ENCODE assay signal across 9 mouse cellular contexts in the genomic region with DNA sequence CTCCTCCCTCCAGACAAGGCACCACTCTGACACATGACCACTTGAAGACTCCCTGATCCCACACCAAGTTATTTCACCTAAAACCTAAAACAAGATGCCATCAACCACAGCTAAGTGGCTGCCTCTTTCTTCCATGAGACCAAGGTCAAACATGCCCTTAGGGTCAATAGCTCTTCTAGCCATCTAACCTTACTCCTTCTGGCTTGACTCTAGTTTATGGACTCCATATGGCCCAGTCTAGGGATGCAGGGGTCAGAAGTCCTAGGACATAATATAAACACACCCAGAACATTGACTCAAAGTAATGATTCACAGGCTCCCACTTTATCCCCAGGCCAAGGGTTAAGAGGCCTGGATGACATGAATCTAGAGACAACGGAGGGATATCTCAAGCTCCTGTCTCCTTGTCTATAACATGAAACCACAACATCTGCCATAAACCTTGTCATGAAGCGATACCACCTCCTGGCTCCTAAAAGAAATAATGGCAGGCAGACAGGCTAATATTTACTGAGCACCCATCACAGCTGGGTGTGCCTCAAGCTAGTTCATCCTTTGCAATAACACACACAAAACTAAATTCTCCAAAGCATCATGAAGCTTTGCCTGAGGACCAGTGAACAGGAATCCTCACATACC.
A peak's percentile ranks its signal among the peaks of the same experiment; 100 is the strongest.
DNase-seq lines count a peak whose midpoint lies in the region; ATAC-seq and TF ChIP-seq lines count a peak whose summit lies in the region.
"Had no signal": no experiment of that assay in that cellular context is flagged by ENCODE, and none has a peak within 500 bp of the region (broad histone marks: within the 10 kb centered on the region; RNA-seq: fewer than 3 reads in every experiment).

No protein-coding gene starts in this region.

- peak overlapping the region in 1 of 2 experiments; percentile 1; a peak in 1 of 4 replicates for H3K4me3 ChIP-seq in heart, embryonic 14.5 days (ENCODE audit: control insufficient read depth in 1 of 2, insufficient read depth in 1 of 2, low read depth in 1 of 2, low read length in 2 of 2)
- no peak overlapping the region for H3K4me3 ChIP-seq in spleen, adult 2 months (ENCODE audit: extremely low read depth, insufficient read depth, insufficient read length)
- no peak overlapping the region for H3K4me3 ChIP-seq in limb, embryonic 13.5 days

- TF ChIP-seq POLR2A in spleen, adult 2 months (IDR thresholded peaks at IDR 0.05; ENCODE audit: low read depth, low read length): no peak

- peaks cover 30% of the 10 kb centered on the region for H3K36me3 ChIP-seq in heart, embryonic 14.5 days (ENCODE audit: control insufficient read depth, insufficient read depth, low read length)
- H3K36me3 ChIP-seq in spleen, adult 2 months (ENCODE audit: control insufficient read depth, insufficient read depth, low read length): no peaks in the 10 kb centered on the region
- peaks cover 27% of the 10 kb centered on the region for H3K36me3 ChIP-seq in limb, embryonic 13.5 days

- H3K4me2 ChIP-seq in heart, embryonic 14.5 days (ENCODE audit: low read length): peak overlapping the region; percentile 48
- H3K4me2 ChIP-seq in limb, embryonic 13.5 days (replicated peaks): no peak overlapping the region

- TF ChIP-seq CTCF in spleen, adult 2 months (IDR thresholded peaks at IDR 0.05; ENCODE audit: extremely low read depth, insufficient read depth, insufficient read length, insufficient replicate concordance): no peak

- DNase-seq in heart, adult 9 months (ENCODE audit: low spot score in 2 of 2): no peak
- no peak for DNase-seq in spleen, adult 2 months (ENCODE audit: low read depth in 1 of 2, low spot score in 2 of 2)
- DNase-seq in spleen, postnatal 14 days (ENCODE audit: low spot score in 2 of 2): no peak
- DNase-seq in thymus, postnatal 36 days: no peak
- DNase-seq in adrenal gland, adult 8-10 months: no peak
- no peak for DNase-seq in layer of hippocampus, postnatal 25 days (ENCODE audit: extremely low spot score in 1 of 2, low spot score in 1 of 2)

- ATAC-seq in heart, embryonic 14.5 days (ENCODE audit: insufficient number of reproducible peaks, insufficient read depth, low FRiP score, low read depth): no peak
- no peak for ATAC-seq in limb, embryonic 13.5 days (ENCODE audit: low FRiP score, low read depth)
- ATAC-seq: hindbrain, embryonic 16.5 days had no signal

- H3K4me1 ChIP-seq in heart, embryonic 14.5 days (ENCODE audit: control insufficient read depth in 2 of 2, insufficient read depth in 2 of 2, low read length in 2 of 2): peaks cover 83 to 94% of the 10 kb centered on the region in 2 experiments
- H3K4me1 ChIP-seq in spleen, adult 2 months (ENCODE audit: control insufficient read depth, insufficient read depth, insufficient read length): no peaks in the 10 kb centered on the region
- peaks cover 49% of the 10 kb centered on the region for H3K4me1 ChIP-seq in limb, embryonic 13.5 days

- 66% methylated on average over 2 of the region's 2 CpGs for WGBS in heart, embryonic 14.5 days
- 69% methylated on average over 2 of the region's 2 CpGs for WGBS in spleen, adult 2 months
- 44% methylated on average over 2 of the region's 2 CpGs for WGBS in limb, embryonic 13.5 days

- H3K9ac ChIP-seq in heart, embryonic 14.5 days (ENCODE audit: low read length): peak overlapping the region; percentile 47
- H3K9ac ChIP-seq in limb, embryonic 13.5 days: no peak overlapping the region; the same call in 1 of the 2 replicates

- H3K27me3 ChIP-seq in heart, embryonic 14.5 days (ENCODE audit: control insufficient read depth, insufficient read depth, low read length): no peaks in the 10 kb centered on the region
- H3K27me3 ChIP-seq in spleen, adult 2 months (ENCODE audit: control insufficient read depth, insufficient read depth, low read length): no peaks in the 10 kb centered on the region
- no peaks in the 10 kb centered on the region for H3K27me3 ChIP-seq in limb, embryonic 13.5 days

- H3K27ac ChIP-seq in heart, embryonic 14.5 days (replicated peaks in 1 of 2; ENCODE audit: control insufficient read depth in 1 of 2, insufficient read depth in 1 of 2, low read depth in 2 of 2, low read length in 2 of 2): peak overlapping the region; percentile 94 to 95
- peak overlapping the region; percentile 44 for H3K27ac ChIP-seq in spleen, adult 2 months (ENCODE audit: insufficient read depth, low read length)
- peak overlapping the region; percentile 89; the same call in 1 of the 2 replicates for H3K27ac ChIP-seq in limb, embryonic 13.5 days

- no peaks in the 10 kb centered on the region for H3K9me3 ChIP-seq in heart, embryonic 14.5 days (ENCODE audit: control insufficient read depth, low read length)
- H3K9me3 ChIP-seq in limb, embryonic 13.5 days: no peaks in the 10 kb centered on the region

Comparison
In these comparisons a context has a peak if more than half of its experiments do, and no peak if none do; other contexts are left out.
1. H3K27ac ChIP-seq: peak in every context shown above with its lines; median percentile 94 in heart, embryonic 14.5 days; 89 in limb, embryonic 13.5 days; 44 in spleen, adult 2 months.